Mouse (Mus musculus): ENCODE measurements around the gene Ptges2. TPM values are rescaled to one million over a fixed set of nuclear protein-coding genes. Genes with fewer than 3 reads are reported as not detected.
A peak's percentile ranks its signal among the peaks of the same experiment; 100 is the strongest.

Gene Ptges2
- polyA plus RNA-seq, 1 experiment, result 7.6 TPM

DNA sequence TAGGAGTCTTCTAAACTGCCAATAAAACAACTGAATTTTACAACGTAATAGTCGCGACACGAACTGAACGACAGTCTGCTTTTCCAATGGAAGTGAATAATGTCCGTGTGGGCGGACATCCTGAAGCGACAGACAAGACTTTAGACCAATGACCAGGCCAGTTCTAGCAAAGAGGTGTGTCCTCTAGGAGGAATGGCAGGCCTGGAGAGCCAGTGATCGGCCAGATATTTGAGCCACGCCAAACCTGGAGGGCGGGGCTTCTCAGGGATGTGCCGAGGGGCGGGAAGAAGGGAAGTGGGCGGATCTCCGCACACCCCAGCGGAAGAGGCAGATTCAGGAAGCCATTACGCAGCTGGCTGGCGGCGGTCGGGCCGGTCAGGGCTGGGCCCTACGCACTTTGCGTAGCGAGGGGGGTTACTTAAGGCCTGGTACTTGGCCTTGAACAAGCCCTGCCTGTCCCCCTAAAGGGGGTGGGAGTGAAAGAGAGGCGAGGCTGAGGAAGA is 56.2 kb downstream of the Ptges2 start:
- Histone ChIP-seq H3K4me1 (ENCODE audit: control insufficient read depth, insufficient read depth, low read length) (peaks cover 14% of the 10 kb centered on the region), H3K4me3 (ENCODE audit: control insufficient read depth, low read depth, low read length) (peak overlapping the region; percentile 84), H3K27me3 (ENCODE audit: control insufficient read depth, insufficient read depth, low read length) (no peaks in the 10 kb centered on the region), H3K36me3 (ENCODE audit: control insufficient read depth, insufficient read depth, low read length) (no peaks in the 10 kb centered on the region), H3K27ac (ENCODE audit: control insufficient read depth, insufficient read depth, low read depth, low read length) (peak overlapping the region; percentile 91)
- TF ChIP-seq CTCF (IDR thresholded peaks at IDR 0.05; ENCODE audit: control insufficient read depth, insufficient read depth, insufficient replicate concordance, low read depth, low read length) (no peak), POLR2A (IDR thresholded peaks at IDR 0.05; ENCODE audit: control insufficient read depth, low read depth, low read length) (peak; percentile 59)

- Histone ChIP-seq H3K27ac (ENCODE audit: control insufficient read depth, insufficient read depth, low read depth, low read length) (peak overlapping the region; percentile 68), H3K4me3 (ENCODE audit: control insufficient read depth, low read depth, low read length) (peak overlapping the region; percentile 84), H3K4me1 (ENCODE audit: control insufficient read depth, insufficient read depth, low read length) (peaks cover 14% of the 10 kb centered on the region), H3K36me3 (ENCODE audit: control insufficient read depth, insufficient read depth, low read length) (no peaks in the 10 kb centered on the region), H3K27me3 (ENCODE audit: control insufficient read depth, insufficient read depth, low read length) (no peaks in the 10 kb centered on the region)
- TF ChIP-seq POLR2A (IDR thresholded peaks at IDR 0.05; ENCODE audit: control insufficient read depth, low read depth, low read length), result no peak
- TF ChIP-seq CTCF (IDR thresholded peaks at IDR 0.05; ENCODE audit: control insufficient read depth, insufficient read depth, insufficient replicate concordance, low read depth, low read length), result no peak
These were observed 56.8 kb downstream of the Ptges2 start for GRCm38 (mm10) chr2:32452441-32452971.

DNA sequence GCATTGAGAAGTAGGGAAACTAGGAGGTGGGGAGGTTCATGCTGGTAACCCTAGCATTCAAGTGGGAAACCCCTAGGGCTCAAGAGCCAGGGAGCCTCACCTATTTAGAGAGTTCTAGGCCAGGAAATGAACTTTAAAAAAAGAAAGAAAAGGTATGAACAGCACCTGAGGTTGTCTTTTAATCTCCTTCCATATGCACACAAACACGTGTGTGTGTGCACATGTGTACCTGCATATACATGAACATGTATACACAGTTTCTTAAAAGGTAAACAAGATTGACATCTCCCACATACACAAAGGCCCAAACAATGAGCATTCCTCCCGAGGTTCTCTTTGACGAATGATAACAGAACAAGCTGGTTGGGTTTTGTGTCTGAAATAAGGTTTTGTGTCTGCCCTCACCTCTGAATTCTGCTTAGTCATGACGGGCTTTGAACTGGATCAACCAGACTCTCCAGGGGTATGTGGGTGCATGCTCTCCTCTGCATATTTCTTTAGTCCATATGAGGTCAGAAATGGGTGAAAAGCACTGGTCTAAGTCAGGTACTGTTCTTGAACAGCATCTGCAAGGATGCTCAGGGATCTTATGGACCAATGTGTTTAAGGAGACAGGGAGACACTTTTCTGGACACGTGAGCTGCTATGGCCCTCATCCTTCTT is 58.1 kb downstream of the Ptges2 start:
- Histone ChIP-seq H3K4me3 (ENCODE audit: control insufficient read depth, low read depth, low read length) (peak overlapping the region; percentile 43; the same call in 1 of the 2 replicates), H3K4me1 (ENCODE audit: control insufficient read depth, insufficient read depth, low read length) (peaks cover 13% of the 10 kb centered on the region), H3K27me3 (ENCODE audit: control insufficient read depth, insufficient read depth, low read length) (no peaks in the 10 kb centered on the region), H3K36me3 (ENCODE audit: control insufficient read depth, insufficient read depth, low read length) (no peaks in the 10 kb centered on the region), H3K27ac (ENCODE audit: control insufficient read depth, insufficient read depth, low read depth, low read length) (no peak overlapping the region)
- TF ChIP-seq POLR2A (IDR thresholded peaks at IDR 0.05; ENCODE audit: control insufficient read depth, low read depth, low read length) (no peak), CTCF (IDR thresholded peaks at IDR 0.05; ENCODE audit: control insufficient read depth, insufficient read depth, insufficient replicate concordance, low read depth, low read length) (no peak)

DNA sequence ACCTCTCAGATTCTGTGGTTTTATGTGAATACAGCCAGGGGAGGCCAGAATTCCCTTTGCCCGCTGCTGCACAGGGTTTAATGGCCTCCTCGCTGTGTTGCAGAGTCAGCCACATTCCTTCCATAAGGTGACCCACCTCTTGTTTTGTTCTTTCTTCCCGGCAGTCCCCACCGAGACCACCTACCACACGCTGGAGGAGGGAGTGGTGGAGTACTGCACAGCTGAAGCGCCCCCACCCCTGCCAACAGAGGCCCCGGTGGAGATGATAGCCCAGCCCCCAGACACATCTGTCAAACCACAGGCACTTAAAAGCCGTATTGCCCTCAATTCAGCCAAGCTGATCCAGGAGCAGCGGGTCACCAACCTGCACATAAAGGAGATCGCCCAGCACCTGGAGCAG is 58.9 kb downstream of the Ptges2 start:
- H3K36me3 ChIP-seq (ENCODE audit: control insufficient read depth, insufficient read depth, low read length), result no peaks in the 10 kb centered on the region
- no peaks in the 10 kb centered on the region for H3K27me3 ChIP-seq (ENCODE audit: control insufficient read depth, insufficient read depth, low read length)
- no peak overlapping the region for H3K27ac ChIP-seq (ENCODE audit: control insufficient read depth, insufficient read depth, low read depth, low read length)
- H3K4me1 ChIP-seq (ENCODE audit: control insufficient read depth, insufficient read depth, low read length), result peaks cover 13% of the 10 kb centered on the region
- H3K4me3 ChIP-seq (ENCODE audit: control insufficient read depth, low read depth, low read length), result no peak overlapping the region
- no peak for TF ChIP-seq POLR2A (IDR thresholded peaks at IDR 0.05; ENCODE audit: control insufficient read depth, low read depth, low read length)
- TF ChIP-seq CTCF (IDR thresholded peaks at IDR 0.05; ENCODE audit: control insufficient read depth, insufficient read depth, insufficient replicate concordance, low read depth, low read length), result no peak

GRCm38 (mm10) chr2:32455101-32455500 is 59.4 kb downstream of the Ptges2 start:
- TF ChIP-seq POLR2A (IDR thresholded peaks at IDR 0.05; ENCODE audit: control insufficient read depth, low read depth, low read length) (no peak), CTCF (IDR thresholded peaks at IDR 0.05; ENCODE audit: control insufficient read depth, insufficient read depth, insufficient replicate concordance, low read depth, low read length) (no peak)
- Histone ChIP-seq H3K27ac (ENCODE audit: control insufficient read depth, insufficient read depth, low read depth, low read length) (no peak overlapping the region), H3K36me3 (ENCODE audit: control insufficient read depth, insufficient read depth, low read length) (no peaks in the 10 kb centered on the region), H3K27me3 (ENCODE audit: control insufficient read depth, insufficient read depth, low read length) (no peaks in the 10 kb centered on the region), H3K4me1 (ENCODE audit: control insufficient read depth, insufficient read depth, low read length) (peaks cover 12% of the 10 kb centered on the region), H3K4me3 (ENCODE audit: control insufficient read depth, low read depth, low read length) (no peak overlapping the region)

Other genes with a start within 250 kb of the Ptges2 start
- 5.5 and 5.7 TPM in 2 replicates for gene Prrc2b, start 244.8 kb upstream of the Ptges2 start, polyA plus RNA-seq (2012; rRNA removed)
- gene Pomt1, start 159.3 kb upstream of the Ptges2 start, polyA plus RNA-seq (2012; rRNA removed), result 185 and 204 TPM in 2 replicates
- gene Uck1, start 135.7 kb upstream of the Ptges2 start, polyA plus RNA-seq (2012; rRNA removed), result 23.5 and 24.5 TPM in 2 replicates
- gene Golga2, start 108.5 kb upstream of the Ptges2 start, polyA plus RNA-seq (2012; rRNA removed), result 36.0 and 36.7 TPM in 2 replicates
- gene Swi5, start 107.8 kb upstream of the Ptges2 start, polyA plus RNA-seq (2012; rRNA removed), result 381 and 421 TPM in 2 replicates
- gene Ciz1, start 43.6 kb upstream of the Ptges2 start, polyA plus RNA-seq (2012; rRNA removed), result 255 and 278 TPM in 2 replicates
- 36.3 and 39.4 TPM in 2 replicates for gene Dnm1, start 42.6 kb upstream of the Ptges2 start, polyA plus RNA-seq (2012; rRNA removed)
- 92.9 and 102 TPM in 2 replicates for gene 1110008P14Rik, start 14.0 kb upstream of the Ptges2 start, polyA plus RNA-seq (2012; rRNA removed)
- gene Lcn2, start 7.6 kb upstream of the Ptges2 start, polyA plus RNA-seq (2012; rRNA removed), result 197 and 328 TPM in 2 replicates
- 19.9 and 22.7 TPM in 2 replicates for gene Naif1, start 54.6 kb downstream of the Ptges2 start, polyA plus RNA-seq (2012; rRNA removed)
- gene Slc25a25, start 55.5 kb downstream of the Ptges2 start, polyA plus RNA-seq (2012; rRNA removed), result 36.7 and 38.4 TPM in 2 replicates
- gene Fam102a, start 139.4 kb downstream of the Ptges2 start, polyA plus RNA-seq (2012; rRNA removed), result 15.4 and 17.6 TPM in 2 replicates
- gene Dpm2, start 175.0 kb downstream of the Ptges2 start, polyA plus RNA-seq (2012; rRNA removed), result 100 and 110 TPM in 2 replicates
- 39.7 and 47.8 TPM in 2 replicates for gene Pip5kl1, start 178.9 kb downstream of the Ptges2 start, polyA plus RNA-seq (2012; rRNA removed)
- gene 9430097D07Rik, start 179.8 kb downstream of the Ptges2 start, polyA plus RNA-seq (2012; rRNA removed), result 2.2 and 2.3 TPM in 2 replicates
- gene St6galnac4, start 191.2 kb downstream of the Ptges2 start, polyA plus RNA-seq (2012; rRNA removed), result 1.4 and 1.6 TPM in 2 replicates
- 17.6 and 24.7 TPM in 2 replicates for gene St6galnac6, start 203.8 kb downstream of the Ptges2 start, polyA plus RNA-seq (2012; rRNA removed)
- gene Ak1, start 225.9 kb downstream of the Ptges2 start, polyA plus RNA-seq (2012; rRNA removed), result 172 and 177 TPM in 2 replicates

All from testis, adult 2 months (tissue).